Mouse (Mus musculus) cortical plate, adult 2 months (tissue): ENCODE data around the gene Fbxl16.

Experiments
- CTCF ChIP-seq: fragments of 200-500 bp; IDR thresholded peaks from 2 replicates; pipeline ENCODE4 v1.5.1; 2011; ENCODE audit warnings: mild to moderate bottlenecking, control low read depth, low read length; ENCODE audit not compliant: insufficient read depth; ENCODE audit errors: extremely low read depth
- POLR2A ChIP-seq: fragments of 200-500 bp; IDR thresholded peaks from 2 replicates; pipeline ENCODE4 v1.6.1; 2011; ENCODE audit warnings: mild to moderate bottlenecking, low read length, control low read depth; ENCODE audit not compliant: insufficient read depth; ENCODE audit errors: extremely low read depth

DNA sequence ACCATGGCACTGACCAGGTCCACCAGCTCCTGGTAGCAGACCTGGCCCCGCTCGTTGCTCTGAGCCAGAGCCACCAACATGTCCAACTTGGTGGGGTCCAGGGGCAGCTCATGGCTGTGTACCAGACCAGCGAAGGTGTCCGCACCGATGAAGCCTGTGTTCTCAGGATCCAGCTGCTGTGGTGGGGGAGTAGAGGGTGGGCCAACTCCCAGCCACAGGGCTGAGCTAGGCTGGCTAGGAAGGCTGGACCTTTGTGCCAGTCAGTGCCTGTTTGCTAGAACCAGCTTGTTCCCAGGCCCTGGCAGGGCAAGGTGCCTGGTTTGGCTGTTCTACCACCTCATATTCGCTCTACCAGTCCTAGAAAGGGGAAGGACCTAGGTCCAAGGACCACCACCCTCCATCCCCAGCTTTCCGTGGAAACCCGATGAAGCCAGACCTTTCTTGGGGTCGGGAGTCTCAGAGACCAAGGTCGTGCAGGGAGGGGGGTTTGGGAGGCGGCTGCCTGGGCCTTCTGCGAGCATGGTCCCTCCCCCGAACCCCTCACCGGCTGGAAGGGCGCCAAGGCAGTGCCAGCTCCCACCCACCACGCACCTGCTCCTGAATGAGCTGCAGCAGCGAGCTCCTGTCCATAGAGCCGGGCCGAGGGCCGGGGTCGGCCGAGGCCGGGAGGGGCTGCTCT is 27.7 kb downstream of the Fbxl16 start:
- no peak for TF ChIP-seq CTCF
- TF ChIP-seq POLR2A, result no peak
